Mouse (Mus musculus): ENCODE measurements at regions not wholly inside any gene's neighbourhood (a gene's known extent, or its start where the extent isn't known, plus 50 kb on each side); places are given as distances from the start of the nearest gene placed in this dataset.

DNA sequence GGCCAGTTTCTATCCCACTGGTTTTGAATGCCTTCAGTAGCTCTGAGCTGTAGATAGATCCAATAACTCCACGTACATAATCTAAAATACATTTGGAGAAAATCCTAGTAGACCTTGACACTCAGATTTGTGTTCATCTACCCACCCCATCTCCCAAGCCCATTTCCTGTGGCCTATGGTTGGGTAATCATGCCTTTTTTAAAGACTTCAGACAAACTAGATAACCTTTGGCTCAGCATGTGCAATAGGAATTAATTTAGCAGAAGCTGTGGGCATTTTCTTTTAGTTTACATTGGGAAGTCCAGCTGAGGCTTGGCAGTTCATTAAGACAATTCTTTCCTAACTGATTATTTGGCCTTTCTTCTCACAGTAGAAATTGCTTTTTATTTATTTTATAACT, 203.3 kb upstream of the Gypa start:
- TF ChIP-seq POLR2A (IDR thresholded peaks at IDR 0.05; ENCODE audit: insufficient read length, low read depth) (no peak), MAX (IDR thresholded peaks at IDR 0.05; ENCODE audit: low read depth) (no peak), CEBPB (IDR thresholded peaks at IDR 0.05; ENCODE audit: insufficient read depth, poor library complexity, severe bottlenecking) (no peak), MYOG (IDR thresholded peaks at IDR 0.05; ENCODE audit: control insufficient read depth in 1 of 3, insufficient read depth in 1 of 3, insufficient read length in 2 of 3, low read depth in 2 of 3) (no peak), MYOD1 (IDR thresholded peaks at IDR 0.05; ENCODE audit: control insufficient read depth in 1 of 3, insufficient read length in 2 of 3, low read depth in 2 of 3) (no peak), POLR2AphosphoS2 (IDR thresholded peaks at IDR 0.05; ENCODE audit: insufficient read length, low read depth) (no peak), USF1 (IDR thresholded peaks at IDR 0.05; ENCODE audit: low read depth) (no peak), E2F4 (IDR thresholded peaks at IDR 0.05; ENCODE audit: insufficient read depth) (no peak), TCF12 (IDR thresholded peaks at IDR 0.05; ENCODE audit: insufficient read depth, poor library complexity, severe bottlenecking) (no peak)
